Mouse (Mus musculus) hindbrain, postnatal 0 days (tissue): ENCODE measurements around the gene Iqcd. TPM values are rescaled to one million over a fixed set of nuclear protein-coding genes. Genes with fewer than 3 reads are reported as not detected.

Experiments used
- ATAC-seq: fragments of 200-750 bp; cut with Nextera tagmentation; 2 replicates; pipeline ENCODE4 v1.8.0; 2017; ENCODE audit warnings: mild to moderate bottlenecking, moderate TSS enrichment, moderate library complexity
- DNase-seq: peaks from one replicate; pipeline ENCODE4 v3.0.0-alpha.2; 2015; ENCODE audit warnings: low spot score
- H3K27ac ChIP-seq: fragments of 300-500 bp; sonication (generic); 2 replicates; pipeline ENCODE4 v1.5.1; 2014; ENCODE audit warnings: mild to moderate bottlenecking
- H3K27me3 ChIP-seq: fragments of 300-500 bp; sonication (generic); 2 replicates; pipeline ENCODE4 v1.6.1; 2014; ENCODE audit warnings: low read length, mixed read lengths; ENCODE audit not compliant: insufficient read depth
- H3K36me3 ChIP-seq: fragments of 300-500 bp; sonication (generic); 2 replicates; pipeline ENCODE4 v1.6.1; 2014; ENCODE audit warnings: low read length, mixed read lengths; ENCODE audit not compliant: insufficient read depth
- H3K4me1 ChIP-seq: fragments of 300-500 bp; sonication (generic); 2 replicates; pipeline ENCODE4 v1.6.1; 2014; ENCODE audit warnings: antibody characterized with exemption, low read length, mixed read lengths; ENCODE audit not compliant: insufficient read depth
- H3K4me2 ChIP-seq: fragments of 300-500 bp; sonication (generic); 2 replicates; pipeline ENCODE4 v1.6.1; 2014; ENCODE audit warnings: low read depth, mild to moderate bottlenecking, low read length, moderate library complexity, mixed read lengths
- H3K4me3 ChIP-seq: fragments of 300-500 bp; sonication (generic); 2 replicates; pipeline ENCODE4 v1.5.1; 2014; ENCODE audit warnings: low read length
- H3K9ac ChIP-seq: fragments of 300-500 bp; sonication (generic); replicated peaks from 2 replicates; pipeline ENCODE4 v1.6.1; 2014; ENCODE audit warnings: mild to moderate bottlenecking, low read length, moderate library complexity, mixed read lengths
- H3K9me3 ChIP-seq: fragments of 300-500 bp; sonication (generic); 2 replicates; pipeline ENCODE4 v1.6.1; 2016; ENCODE audit warnings: low read length, mixed read lengths
- CTCF ChIP-seq: IDR thresholded peaks from 2 replicates; pipeline ENCODE4 v1.5.1; 2016; ENCODE audit warnings: antibody characterized with exemption, control low read depth, low read depth
- WGBS: fragments of 180-500 bp; shearing (Covaris S2); extraction: QIAGEN DNeasy Blood & Tissue Kit; methylation state at CpG from one replicate; pipeline ENCODE4 v1.1.7; 2014; 5-methylcytosine and 5-hydroxymethylcytosine counted together
- polyA plus RNA-seq: library from polyadenylated mRNA; unstranded; fragments of >200 nt; fragmentation: Nextera tagmentation; extraction: Ambion mirVana; gene quantifications from 2 replicates; pipeline ENCODE4 v1.2.1, GENCODE M21; 2015
- total RNA-seq: library from RNA; depleted of rRNA; stranded (reverse); fragments of >200 nt; gene quantifications from 2 replicates; pipeline ENCODE4 v1.2.3, GENCODE M21; 2014

Gene Iqcd
- total and polyA plus RNA-seq, 2 experiments from 2014 or later: 0.63 to 2.0 TPM

GRCm38 (mm10) chr5:120579898-120580626 is 8.8 kb upstream of the Iqcd start:
- H3K9me3 ChIP-seq: no peaks in the 10 kb centered on the region
- no peak overlapping the region for H3K4me2 ChIP-seq
- H3K36me3 ChIP-seq: peaks cover 12% of the 10 kb centered on the region
- no peak overlapping the region for H3K4me3 ChIP-seq
- peaks cover 16% of the 10 kb centered on the region for H3K4me1 ChIP-seq
- H3K9ac ChIP-seq: peak overlapping the region; percentile 30; the same call in 1 of the 2 replicates
- no peak for TF ChIP-seq CTCF
- DNase-seq (no peak), ATAC-seq (peak; percentile 59)
- peak overlapping the region; percentile 70 for H3K27ac ChIP-seq
- no peaks in the 10 kb centered on the region for H3K27me3 ChIP-seq
- 69% methylated on average over 26 of the region's 26 CpGs for WGBS

GRCm38 (mm10) chr5:120582002-120582401 is 6.8 kb upstream of the Iqcd start:
- no peaks in the 10 kb centered on the region for H3K9me3 ChIP-seq
- ATAC-seq (no peak), DNase-seq (no peak)
- no peak overlapping the region for H3K9ac ChIP-seq
- H3K27me3 ChIP-seq: no peaks in the 10 kb centered on the region
- no peak overlapping the region for H3K4me2 ChIP-seq
- H3K36me3 ChIP-seq: peaks cover 12% of the 10 kb centered on the region
- no peak overlapping the region for H3K27ac ChIP-seq
- no peak for TF ChIP-seq CTCF
- H3K4me3 ChIP-seq: no peak overlapping the region
- 83% methylated on average over 9 of the region's 9 CpGs for WGBS
- peaks cover 20% of the 10 kb centered on the region for H3K4me1 ChIP-seq

GRCm38 (mm10) chr5:120583511-120583910 is 5.3 kb upstream of the Iqcd start:
- no peaks in the 10 kb centered on the region for H3K27me3 ChIP-seq
- H3K27ac ChIP-seq: no peak overlapping the region
- H3K9me3 ChIP-seq: no peaks in the 10 kb centered on the region
- no peak overlapping the region for H3K4me2 ChIP-seq
- H3K4me1 ChIP-seq: peaks cover 28% of the 10 kb centered on the region
- no peak for TF ChIP-seq CTCF
- no peak overlapping the region for H3K9ac ChIP-seq
- H3K36me3 ChIP-seq: peaks cover 12% of the 10 kb centered on the region
- no peak for ATAC-seq
- no peak for DNase-seq
- H3K4me3 ChIP-seq: no peak overlapping the region
- WGBS: 96% methylated on average over 4 of the region's 4 CpGs

- Histone ChIP-seq H3K9me3 (no peaks in the 10 kb centered on the region), H3K4me2 (no peak overlapping the region), H3K27me3 (no peaks in the 10 kb centered on the region), H3K4me3 (no peak overlapping the region), H3K27ac (no peak overlapping the region), H3K9ac (no peak overlapping the region), H3K36me3 (peaks cover 12% of the 10 kb centered on the region), H3K4me1 (peaks cover 21% of the 10 kb centered on the region)
- no peak for TF ChIP-seq CTCF
- ATAC-seq (no peak), DNase-seq (no peak)
- WGBS: 36% methylated on average over 15 of the region's 15 CpGs
Observed at GRCm38 (mm10) chr5:120584968-120585367, 3.8 kb upstream of the Iqcd start.

GRCm38 (mm10) chr5:120586741-120587615 is 1.8 kb upstream of the Iqcd start:
- no peak for TF ChIP-seq CTCF
- H3K27ac ChIP-seq: peak overlapping the region; percentile 76
- H3K4me3 ChIP-seq: peak overlapping the region; percentile 81
- ATAC-seq (no peak), DNase-seq (no peak)
- WGBS: 12% methylated on average over 17 of the region's 17 CpGs
- peak overlapping the region; percentile 72; the same call in 1 of the 2 replicates for H3K9ac ChIP-seq
- peaks cover 9% of the 10 kb centered on the region for H3K36me3 ChIP-seq
- H3K4me2 ChIP-seq: peak overlapping the region; percentile 93
- no peaks in the 10 kb centered on the region for H3K27me3 ChIP-seq
- H3K4me1 ChIP-seq: peaks cover 16% of the 10 kb centered on the region
- no peaks in the 10 kb centered on the region for H3K9me3 ChIP-seq

GRCm38 (mm10) chr5:120587616-120587926 is 1.2 kb upstream of the Iqcd start:
- no peak for TF ChIP-seq CTCF
- Histone ChIP-seq H3K4me3 (peak overlapping the region; percentile 81), H3K9me3 (no peaks in the 10 kb centered on the region), H3K4me2 (peak overlapping the region; percentile 93), H3K27me3 (no peaks in the 10 kb centered on the region), H3K4me1 (peaks cover 16% of the 10 kb centered on the region), H3K27ac (peak overlapping the region; percentile 76; the same call in 1 of the 2 replicates), H3K9ac (peak overlapping the region; percentile 72), H3K36me3 (peaks cover 6% of the 10 kb centered on the region; the same call in 1 of the 2 replicates)
- 25% methylated on average over 9 of the region's 9 CpGs for WGBS
- no peak for DNase-seq
- ATAC-seq: no peak
